Mouse (Mus musculus) neural tube, embryonic 14.5 days (tissue): ENCODE data around the gene Txndc11. TPM values are rescaled to one million over a fixed set of nuclear protein-coding genes. Genes with fewer than 3 reads are reported as not detected.

Experiments
- ATAC-seq: fragments of 200-750 bp; cut with Nextera tagmentation; 2 replicates; pipeline ENCODE4 v1.8.0; 2017; ENCODE audit warnings: low read depth, mild to moderate bottlenecking, moderate TSS enrichment, moderate library complexity
- H3K27ac ChIP-seq: fragments of 300-500 bp; sonication (generic); 2 replicates; pipeline ENCODE4 v1.5.1; 2014; ENCODE audit warnings: low read depth, mild to moderate bottlenecking, control low read depth, low read length, moderate library complexity, mixed read lengths
- H3K27me3 ChIP-seq: fragments of 300-500 bp; sonication (generic); 2 replicates; pipeline ENCODE4 v1.6.1; 2014; ENCODE audit warnings: low read length; ENCODE audit not compliant: control insufficient read depth, insufficient read depth
- H3K36me3 ChIP-seq: fragments of 300-500 bp; sonication (generic); 2 replicates; pipeline ENCODE4 v1.6.1; 2014; ENCODE audit warnings: low read length, mixed read lengths; ENCODE audit not compliant: control insufficient read depth, insufficient read depth
- H3K4me1 ChIP-seq: fragments of 300-500 bp; sonication (generic); 2 replicates; pipeline ENCODE4 v1.6.1; 2014; ENCODE audit warnings: low read length; ENCODE audit not compliant: control insufficient read depth, insufficient read depth
- H3K4me2 ChIP-seq: fragments of 300-500 bp; sonication (generic); 2 replicates; pipeline ENCODE4 v1.6.1; 2014; ENCODE audit warnings: mild to moderate bottlenecking, low read depth, low read length, control low read depth
- H3K4me3 ChIP-seq: fragments of 300-500 bp; sonication (generic); 2 replicates; pipeline ENCODE4 v1.5.1; 2014; ENCODE audit warnings: low read depth, low read length, control low read depth, mixed read lengths
- H3K9ac ChIP-seq: fragments of 300-500 bp; sonication (generic); replicated peaks from 2 replicates; pipeline ENCODE4 v1.6.1; 2014; ENCODE audit warnings: low read depth, mild to moderate bottlenecking, control low read depth, low read length, mixed read lengths
- H3K9me3 ChIP-seq: fragments of 300-500 bp; sonication (generic); 2 replicates; pipeline ENCODE4 v1.6.1; 2016; ENCODE audit warnings: low read length; ENCODE audit not compliant: control insufficient read depth
- WGBS: fragments of 180-500 bp; shearing (Covaris S2); extraction: QIAGEN DNeasy Blood & Tissue Kit; methylation state at CpG from one replicate; pipeline ENCODE4 v1.1.7; 2014; 5-methylcytosine and 5-hydroxymethylcytosine counted together
- polyA plus RNA-seq: library from polyadenylated mRNA; unstranded; fragments of >200 nt; fragmentation: Nextera tagmentation; extraction: Ambion mirVana; gene quantifications from 2 replicates; pipeline ENCODE4 v1.2.1, GENCODE M21; 2014

The Txndc11 gene
- polyA plus RNA-seq, 1 experiment from 2014 or later = 33.0 TPM

- WGBS = 95% methylated on average over 2 of the region's 2 CpGs
- Histone ChIP-seq H3K27me3 (no peaks in the 10 kb centered on the region), H3K36me3 (peaks cover 20% of the 10 kb centered on the region), H3K4me3 (no peak overlapping the region), H3K4me1 (no peaks in the 10 kb centered on the region), H3K9ac (no peak overlapping the region), H3K9me3 (no peaks in the 10 kb centered on the region), H3K27ac (no peak overlapping the region), H3K4me2 (no peak overlapping the region)
- ATAC-seq = no peak
Measured at GRCm38 (mm10) chr16:11125371-11125770, 9.1 kb downstream of the Txndc11 start.

- Histone ChIP-seq H3K27me3 (no peaks in the 10 kb centered on the region), H3K4me3 (no peak overlapping the region), H3K27ac (no peak overlapping the region), H3K4me2 (no peak overlapping the region), H3K36me3 (peaks cover 20% of the 10 kb centered on the region), H3K4me1 (no peaks in the 10 kb centered on the region), H3K9me3 (no peaks in the 10 kb centered on the region), H3K9ac (no peak overlapping the region)
- no peak for ATAC-seq
- 91% methylated on average over 1 of the region's 1 CpGs for WGBS
Measured at GRCm38 (mm10) chr16:11124110-11124509, 10.3 kb downstream of the Txndc11 start.

- no peaks in the 10 kb centered on the region for H3K4me1 ChIP-seq
Measured at GRCm38 (mm10) chr16:11122625-11123024, 11.8 kb downstream of the Txndc11 start.

GRCm38 (mm10) chr16:11109198-11109740 is 25.2 kb downstream of the Txndc11 start:
- Histone ChIP-seq H3K4me2 (no peak overlapping the region), H3K4me1 (no peaks in the 10 kb centered on the region), H3K9ac (no peak overlapping the region), H3K4me3 (no peak overlapping the region), H3K27ac (no peak overlapping the region), H3K36me3 (no peaks in the 10 kb centered on the region), H3K27me3 (no peaks in the 10 kb centered on the region), H3K9me3 (no peaks in the 10 kb centered on the region)
- no peak for ATAC-seq
- 68% methylated on average over 4 of the region's 4 CpGs for WGBS

More at GRCm38 (mm10) chr16:11122625-11123024, 11.8 kb downstream of the Txndc11 start:
- Histone ChIP-seq H3K4me3 (no peak overlapping the region), H3K27ac (no peak overlapping the region), H3K27me3 (no peaks in the 10 kb centered on the region), H3K4me2 (no peak overlapping the region), H3K36me3 (peaks cover 15% of the 10 kb centered on the region), H3K9ac (no peak overlapping the region), H3K9me3 (no peaks in the 10 kb centered on the region)
- WGBS = 88% methylated on average over 2 of the region's 2 CpGs
- no peak for ATAC-seq

- no peaks in the 10 kb centered on the region for H3K4me1 ChIP-seq
- 93% methylated on average over 1 of the region's 1 CpGs for WGBS
- no peak for ATAC-seq
- H3K9ac ChIP-seq = no peak overlapping the region
- H3K36me3 ChIP-seq = no peaks in the 10 kb centered on the region
- H3K4me3 ChIP-seq = no peak overlapping the region
- H3K4me2 ChIP-seq = no peak overlapping the region
- H3K27ac ChIP-seq = no peak overlapping the region
- no peaks in the 10 kb centered on the region for H3K9me3 ChIP-seq
- no peaks in the 10 kb centered on the region for H3K27me3 ChIP-seq
Measured at GRCm38 (mm10) chr16:11104905-11105304, 29.5 kb downstream of the Txndc11 start.

GRCm38 (mm10) chr16:11097301-11097700 is 37.1 kb downstream of the Txndc11 start:
- ATAC-seq = no peak
- no peaks in the 10 kb centered on the region for H3K4me1 ChIP-seq
- H3K4me3 ChIP-seq = no peak overlapping the region
- no peaks in the 10 kb centered on the region for H3K9me3 ChIP-seq
- no peak overlapping the region for H3K27ac ChIP-seq
- no peak overlapping the region for H3K4me2 ChIP-seq
- 86% methylated on average over 3 of the region's 3 CpGs for WGBS
- no peaks in the 10 kb centered on the region for H3K27me3 ChIP-seq
- H3K9ac ChIP-seq = no peak overlapping the region
- peaks cover 4% of the 10 kb centered on the region; the same call in 1 of the 2 replicates for H3K36me3 ChIP-seq

GRCm38 (mm10) chr16:11093717-11094386 is 40.6 kb downstream of the Txndc11 start:
- no peak overlapping the region for H3K27ac ChIP-seq
- no peaks in the 10 kb centered on the region for H3K4me1 ChIP-seq
- no peak overlapping the region for H3K4me3 ChIP-seq
- H3K27me3 ChIP-seq = no peaks in the 10 kb centered on the region
- H3K4me2 ChIP-seq = no peak overlapping the region
- H3K9ac ChIP-seq = no peak overlapping the region
- no peak for ATAC-seq
- no peaks in the 10 kb centered on the region for H3K9me3 ChIP-seq
- H3K36me3 ChIP-seq = peaks cover 24% of the 10 kb centered on the region
- WGBS = 93% methylated on average over 13 of the region's 13 CpGs

GRCm38 (mm10) chr16:11092523-11092922 is 41.9 kb downstream of the Txndc11 start:
- H3K27me3 ChIP-seq = no peaks in the 10 kb centered on the region
- H3K9me3 ChIP-seq = no peaks in the 10 kb centered on the region
- no peak overlapping the region for H3K9ac ChIP-seq
- H3K36me3 ChIP-seq = peaks cover 29% of the 10 kb centered on the region
- WGBS = 80% methylated on average over 3 of the region's 3 CpGs
- no peaks in the 10 kb centered on the region for H3K4me1 ChIP-seq
- no peak overlapping the region for H3K4me3 ChIP-seq
- no peak overlapping the region for H3K27ac ChIP-seq
- H3K4me2 ChIP-seq = no peak overlapping the region
- ATAC-seq = no peak

- Histone ChIP-seq H3K27ac (no peak overlapping the region), H3K27me3 (no peaks in the 10 kb centered on the region), H3K9ac (no peak overlapping the region), H3K36me3 (peaks cover 29% of the 10 kb centered on the region), H3K4me2 (no peak overlapping the region), H3K4me3 (no peak overlapping the region), H3K9me3 (no peaks in the 10 kb centered on the region), H3K4me1 (no peaks in the 10 kb centered on the region)
- no peak for ATAC-seq
- WGBS = 71% methylated on average over 4 of the region's 4 CpGs
Measured at GRCm38 (mm10) chr16:11092061-11092460, 42.4 kb downstream of the Txndc11 start.
